Mouse (Mus musculus): ENCODE results near the gene Rhot2.
"Not testable (repeated sequence)": the region's sequence is repeated elsewhere in the genome, so short reads cannot be mapped to it uniquely, and the experiment has no call there.

Gene Rhot2

DNA sequence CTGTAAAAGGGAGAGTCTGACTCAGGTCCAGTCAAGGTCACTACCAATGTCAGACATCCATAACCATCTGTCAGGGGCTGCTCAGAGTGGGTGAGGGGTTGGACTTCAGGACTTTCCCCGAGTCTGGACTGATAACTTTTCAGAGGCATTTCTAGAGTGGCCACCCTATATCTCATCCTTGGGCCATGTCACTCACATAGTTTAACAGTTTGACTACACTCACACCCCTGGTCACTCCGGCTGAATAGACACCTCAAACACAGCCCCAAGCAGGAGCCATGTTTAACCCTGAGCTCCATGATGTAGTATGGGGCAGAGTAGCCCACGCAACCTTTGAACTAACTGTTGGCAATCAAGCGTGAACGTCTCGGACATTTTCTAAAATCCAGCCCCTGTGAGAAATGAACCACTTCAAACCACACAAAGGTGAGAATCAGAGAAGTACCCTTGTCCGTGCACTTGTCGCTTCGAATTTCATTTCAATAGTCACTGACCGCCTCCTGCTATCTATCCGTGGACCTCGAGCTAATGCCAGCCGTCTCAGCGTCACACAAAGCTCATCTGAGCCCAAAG, 29.6 kb upstream of the Rhot2 start:
- no peak for DNase-seq (ENCODE audit: low spot score)

DNA sequence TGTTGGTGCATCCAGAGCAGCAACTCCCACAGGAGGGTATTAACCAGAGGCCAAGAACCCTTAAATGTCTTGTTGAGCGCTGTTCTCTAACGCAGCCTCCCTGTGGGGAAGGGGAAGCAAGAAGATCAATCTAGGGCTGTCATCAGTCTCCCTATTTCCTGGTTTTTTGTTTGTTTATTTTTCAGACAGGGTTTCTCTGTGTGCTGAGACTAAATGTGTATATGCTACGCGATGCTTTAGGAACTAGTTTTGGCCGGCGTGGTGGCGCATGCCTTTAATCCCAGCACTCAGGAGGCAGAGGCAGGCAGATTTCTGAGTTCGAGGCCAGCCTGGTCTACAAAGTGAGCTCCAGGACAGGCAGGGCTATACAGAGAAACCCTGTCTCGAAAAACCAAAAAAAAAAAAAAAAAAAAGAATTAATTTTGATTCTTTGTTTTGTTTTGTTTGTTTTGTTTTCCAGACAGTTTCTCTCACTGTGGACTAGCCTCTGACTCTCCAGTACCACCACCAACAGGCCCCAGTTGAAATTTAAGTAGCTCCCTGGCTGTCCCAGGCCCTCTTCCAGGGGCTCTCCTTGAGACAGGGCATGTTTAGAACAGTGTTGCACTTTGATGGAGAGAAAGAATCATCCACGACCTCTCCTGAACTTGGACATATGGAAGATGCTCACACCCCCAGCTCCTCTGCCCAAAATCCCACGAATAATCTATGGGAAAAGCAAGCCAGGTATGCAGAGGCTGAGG, 28.9 kb upstream of the Rhot2 start:
- DNase-seq (ENCODE audit: low spot score) = no peak

- no peak for DNase-seq (ENCODE audit: low spot score)
These were observed 28.0 kb upstream of the Rhot2 start for GRCm38 (mm10) chr17:25872676-25873075.

- not testable (repeated sequence) for DNase-seq (ENCODE audit: low spot score)
These were observed 26.9 kb upstream of the Rhot2 start for GRCm38 (mm10) chr17:25871566-25871965.

DNA sequence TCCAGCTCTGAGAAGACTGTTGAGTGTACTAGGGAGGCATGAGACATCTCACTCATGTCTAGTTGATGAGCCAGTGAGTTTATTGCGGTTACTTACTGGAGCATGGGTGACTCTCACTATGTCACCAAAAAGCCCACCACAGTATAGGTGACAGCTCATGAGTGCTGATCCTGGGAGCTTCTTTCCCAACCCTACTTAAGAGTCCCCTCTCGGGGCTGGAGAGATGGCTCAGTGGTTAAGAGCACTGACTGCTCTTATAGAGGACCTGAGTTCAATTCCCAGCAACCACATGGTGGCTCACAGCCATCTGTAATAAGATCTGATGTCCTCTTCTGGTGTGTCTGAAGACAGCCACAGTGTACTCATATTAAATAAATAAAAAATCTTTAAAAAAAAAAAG, 25.3 kb upstream of the Rhot2 start:
- no peak for DNase-seq (ENCODE audit: low spot score)

- DNase-seq (ENCODE audit: low spot score) = no peak
These were observed 24.8 kb upstream of the Rhot2 start for GRCm38 (mm10) chr17:25869498-25869897.

- DNase-seq (ENCODE audit: low spot score) = peak; percentile 83
These were observed 24.0 kb upstream of the Rhot2 start, which contains the start of gene Mcrip2 for GRCm38 (mm10) chr17:25868601-25869191. Gene Mcrip2, minus strand, starts transcription at chr17:25868764.

GRCm38 (mm10) chr17:25867836-25868600, 23.4 kb upstream of the Rhot2 start:
- DNase-seq (ENCODE audit: low spot score) = no peak

DNA sequence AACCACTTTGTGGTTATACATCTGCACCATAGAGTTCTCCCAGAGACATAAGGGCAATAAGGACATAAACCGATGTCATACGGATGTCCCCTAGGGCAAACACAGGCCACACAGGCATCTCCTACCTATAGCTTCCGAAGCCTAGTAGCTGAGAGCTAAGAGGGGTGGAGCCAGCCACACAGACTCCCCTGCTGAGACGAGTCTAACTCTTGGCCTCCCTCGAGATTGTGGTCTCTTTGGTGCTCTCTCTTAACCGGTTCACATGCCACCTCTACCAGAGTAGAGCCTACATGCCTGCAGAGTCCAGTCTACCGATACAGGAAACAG, 22.8 kb upstream of the Rhot2 start:
- DNase-seq (ENCODE audit: low spot score) = no peak

DNA sequence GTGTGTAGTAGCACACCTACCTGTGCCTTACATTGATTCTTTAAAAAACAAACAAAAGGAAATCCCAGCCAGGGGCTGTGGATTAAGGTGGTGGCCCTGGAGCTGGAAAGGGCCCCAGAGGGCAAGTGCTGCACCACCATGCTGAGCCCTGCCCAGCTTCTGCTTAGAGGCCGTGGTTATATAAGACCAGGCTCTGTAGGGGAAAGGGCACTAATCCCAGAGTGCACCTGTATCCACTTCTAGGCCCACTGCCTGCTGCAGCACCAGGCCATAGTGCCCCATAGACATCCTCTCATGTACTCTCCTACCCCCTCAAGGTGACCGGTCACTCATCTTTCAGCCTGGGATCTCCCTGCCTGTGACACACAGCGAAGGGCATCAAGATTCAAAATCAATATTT, 21.5 kb upstream of the Rhot2 start:
- no peak for DNase-seq (ENCODE audit: low spot score)

DNA sequence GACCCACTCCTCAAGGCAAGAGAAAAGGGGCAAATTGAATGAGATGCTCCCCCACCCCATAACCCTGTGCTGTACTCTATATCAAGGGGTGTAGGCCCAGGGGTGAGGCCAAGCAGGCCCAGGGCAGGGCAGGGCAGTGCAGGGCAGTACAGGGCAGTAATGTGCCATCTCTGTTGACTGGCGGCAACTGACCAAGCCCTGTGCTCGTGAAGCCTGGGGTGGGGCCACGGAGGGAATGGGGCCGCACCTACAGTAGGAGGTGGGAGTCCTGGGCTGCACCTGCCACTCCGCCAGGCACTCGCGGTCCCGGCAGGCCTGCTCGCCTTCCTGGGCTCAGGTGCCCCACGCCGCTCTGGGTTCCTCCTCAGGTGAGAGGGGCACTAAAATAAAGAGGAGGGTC, 20.6 kb upstream of the Rhot2 start:
- no peak for DNase-seq (ENCODE audit: low spot score)

DNA sequence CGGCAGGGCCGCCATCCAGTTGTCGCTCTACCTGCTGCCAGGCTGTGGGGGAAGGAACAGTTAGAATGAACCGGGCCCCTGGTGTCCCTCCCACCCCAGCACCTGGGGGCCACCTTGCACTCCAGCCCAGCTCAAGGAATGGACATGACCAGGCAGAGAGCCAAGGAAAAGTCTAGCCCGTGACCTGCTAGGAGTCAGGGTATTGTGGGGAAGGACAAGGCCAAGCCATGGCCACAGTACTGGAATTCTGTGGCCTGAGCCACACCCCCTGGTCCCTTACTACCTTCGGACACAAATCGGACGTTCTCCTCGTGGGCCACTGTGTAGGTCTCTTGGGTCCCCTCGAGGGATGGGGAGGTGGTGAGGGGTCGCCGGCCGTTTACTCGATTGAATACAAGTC, 19.7 kb upstream of the Rhot2 start:
- no peak for DNase-seq (ENCODE audit: low spot score)

- DNase-seq (ENCODE audit: low spot score) = no peak
These were observed 19.0 kb upstream of the Rhot2 start for GRCm38 (mm10) chr17:25863681-25864080.

DNA sequence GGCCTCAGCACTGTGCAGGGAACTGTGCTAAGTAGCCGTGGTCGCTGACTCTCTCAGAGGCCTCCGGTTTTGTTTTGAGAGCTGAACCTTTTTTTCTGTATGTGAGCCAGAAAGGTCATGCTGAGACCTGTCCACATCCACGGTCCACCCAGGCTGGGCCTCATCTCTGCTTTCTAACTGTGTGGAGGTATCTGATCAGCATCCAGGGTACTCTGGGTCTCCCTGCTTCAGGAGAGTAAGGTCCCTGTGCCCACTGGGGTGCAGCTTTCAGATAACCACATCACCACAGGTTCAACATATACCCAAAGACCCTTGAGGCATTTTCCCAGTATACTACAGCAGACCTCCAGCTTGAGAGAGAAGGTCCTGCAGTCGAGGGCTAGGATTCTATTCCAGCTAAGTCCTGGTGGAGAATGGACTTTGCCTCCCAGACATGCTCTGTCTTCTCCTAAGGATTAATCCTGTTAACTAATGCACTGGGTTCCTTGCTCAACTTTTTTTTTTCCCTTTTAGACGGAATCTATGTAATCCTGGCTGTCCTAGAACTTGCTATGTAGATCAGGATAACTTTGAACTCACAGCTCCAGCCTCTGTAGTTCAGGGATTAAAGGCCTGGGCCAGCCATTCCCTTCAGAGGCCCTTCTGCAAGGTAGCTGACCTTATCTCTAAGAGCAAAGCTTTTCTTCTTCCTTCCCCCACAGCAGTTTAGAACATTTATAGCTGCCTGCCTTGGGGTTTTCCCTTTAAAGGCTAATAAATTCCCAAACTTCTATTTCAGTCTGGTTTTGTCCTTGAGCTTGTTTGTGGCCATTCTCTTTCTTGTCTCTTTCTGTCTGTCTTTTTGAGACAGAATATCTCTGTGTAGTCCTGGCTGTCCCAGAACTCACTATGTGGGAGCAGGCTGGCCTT, 17.3 kb upstream of the Rhot2 start:
- no peak for DNase-seq (ENCODE audit: low spot score)

GRCm38 (mm10) chr17:25860832-25861703, 16.4 kb upstream of the Rhot2 start, which contains the start of gene Wdr90:
Gene Wdr90, minus strand, starts transcription at chr17:25861501.
- DNase-seq (ENCODE audit: low spot score) = peak; percentile 93

- DNase-seq (ENCODE audit: low spot score) = no peak
These were observed 15.6 kb upstream of the Rhot2 start for GRCm38 (mm10) chr17:25860229-25860628.

- DNase-seq (ENCODE audit: low spot score) = no peak
These were observed 835 bp downstream of the Rhot2 start for GRCm38 (mm10) chr17:25843636-25844395.

GRCm38 (mm10) chr17:25843122-25843521, 1.5 kb downstream of the Rhot2 start:
- DNase-seq (ENCODE audit: low spot score) = no peak

GRCm38 (mm10) chr17:25842509-25842908, 2.1 kb downstream of the Rhot2 start:
- DNase-seq (ENCODE audit: low spot score) = no peak
